Mouse (Mus musculus) layer of hippocampus, adult 9-10 months (tissue): ENCODE measurements around the gene Spata2.

Experiments
- DNase-seq: peaks from one replicate; pipeline ENCODE4 v3.0.0; 2022; ENCODE audit warnings: low spot score

Gene Spata2

DNA sequence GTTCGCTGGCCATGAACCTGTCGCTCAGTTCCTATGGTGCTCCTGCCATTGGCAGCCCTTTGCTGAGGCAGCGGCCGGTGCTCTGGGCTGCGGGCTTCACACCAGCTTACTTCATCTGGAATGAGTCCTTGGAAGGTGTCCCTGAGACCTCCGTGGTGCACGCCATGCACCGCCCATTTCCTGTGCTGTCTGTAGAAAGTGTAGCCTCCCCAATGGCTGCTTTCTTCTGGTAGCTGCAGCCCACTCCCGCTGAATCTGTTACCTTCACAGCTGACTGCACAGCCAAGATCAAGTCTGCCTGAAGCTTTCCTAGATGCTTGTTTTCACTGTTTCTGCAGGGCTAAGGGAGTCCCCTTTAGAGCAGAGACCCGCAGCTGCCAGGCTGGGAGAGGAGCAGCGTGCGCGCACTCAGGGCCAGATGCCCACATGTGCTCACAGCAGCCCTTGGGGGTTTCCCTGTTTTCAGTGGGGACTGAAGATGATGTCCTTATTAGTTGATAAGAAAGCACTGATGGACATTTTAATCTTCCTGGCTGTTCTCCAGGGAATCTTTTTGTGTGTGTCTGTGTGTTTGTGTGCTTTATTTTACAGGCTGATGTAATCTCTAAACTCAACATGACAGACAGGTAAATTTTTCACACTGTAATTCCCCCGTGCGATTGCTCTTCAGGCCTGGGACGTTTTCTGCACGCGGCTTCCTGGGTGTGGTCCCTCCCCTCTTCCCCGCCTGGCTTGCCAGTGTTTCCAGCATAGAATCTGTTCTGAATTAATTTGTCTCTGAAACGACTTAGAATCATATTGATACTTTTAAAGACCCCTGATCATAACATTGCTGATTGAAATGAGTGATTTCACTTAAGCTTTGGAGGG lies 46.5 kb downstream of the Spata2 start:
- DNase-seq: no peak

DNA sequence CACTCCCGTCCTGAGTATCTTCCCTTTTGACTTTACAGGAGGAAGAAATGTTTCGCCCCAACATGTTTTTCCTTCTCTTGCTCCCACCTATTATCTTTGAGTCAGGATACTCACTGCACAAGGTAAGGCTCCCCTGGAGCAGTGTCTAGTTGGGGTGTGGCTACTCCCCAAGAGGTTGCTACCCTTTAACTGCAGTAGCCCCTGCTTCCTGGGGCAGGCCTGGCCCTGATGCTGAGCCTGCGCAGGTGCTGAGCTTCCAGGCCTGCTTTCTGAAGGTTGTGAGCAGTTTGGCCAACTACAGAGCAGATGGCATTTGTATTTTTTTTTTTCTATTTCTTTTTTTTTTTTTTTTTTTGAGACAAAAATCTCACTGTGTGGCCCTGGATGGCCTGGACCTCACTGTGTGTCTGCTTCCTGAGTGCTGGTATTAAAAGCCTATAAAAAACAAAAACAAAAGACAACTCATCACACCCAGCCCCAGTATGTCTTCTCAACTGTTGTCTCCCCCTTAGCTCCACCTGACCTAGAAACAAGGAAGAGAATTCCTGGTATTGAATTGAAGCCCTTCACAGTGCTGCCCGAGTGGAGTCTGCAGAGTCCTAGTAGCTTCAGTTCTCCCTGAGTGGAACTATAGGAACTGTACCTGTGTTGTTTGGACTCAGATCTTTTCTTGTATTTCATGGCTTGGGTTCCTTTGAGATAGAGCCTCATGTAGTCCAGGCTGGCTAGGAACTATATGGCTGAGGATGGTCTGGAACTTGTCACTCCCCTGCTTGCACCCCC lies 49.1 kb downstream of the Spata2 start:
- DNase-seq: no peak

GRCm38 (mm10) chr2:167439422-167439821 lies 53.3 kb downstream of the Spata2 start:
- DNase-seq: no peak

- DNase-seq: no peak
Measured at GRCm38 (mm10) chr2:167436371-167436770, 56.3 kb downstream of the Spata2 start.

DNA sequence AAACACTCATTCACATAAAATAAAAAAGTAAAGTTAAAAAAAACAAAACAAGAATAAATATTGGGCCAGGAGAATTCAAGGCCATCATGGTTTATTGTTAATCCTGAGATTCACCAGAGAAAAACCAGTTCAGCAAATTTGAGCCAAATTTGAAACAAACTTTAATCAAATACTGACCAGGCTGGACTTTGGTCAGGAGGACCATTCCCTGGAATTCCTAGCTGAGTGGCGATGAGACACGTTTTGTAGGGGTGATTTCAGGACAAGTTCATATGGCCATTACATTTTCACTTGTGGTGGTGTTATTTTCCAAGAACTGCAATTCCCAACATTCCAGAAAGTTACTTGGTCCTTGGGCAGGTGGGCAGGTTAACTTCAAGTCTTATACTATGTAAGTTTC lies 57.1 kb downstream of the Spata2 start:
- no peak for DNase-seq

GRCm38 (mm10) chr2:167434570-167434969 lies 58.1 kb downstream of the Spata2 start:
- DNase-seq: no peak

DNA sequence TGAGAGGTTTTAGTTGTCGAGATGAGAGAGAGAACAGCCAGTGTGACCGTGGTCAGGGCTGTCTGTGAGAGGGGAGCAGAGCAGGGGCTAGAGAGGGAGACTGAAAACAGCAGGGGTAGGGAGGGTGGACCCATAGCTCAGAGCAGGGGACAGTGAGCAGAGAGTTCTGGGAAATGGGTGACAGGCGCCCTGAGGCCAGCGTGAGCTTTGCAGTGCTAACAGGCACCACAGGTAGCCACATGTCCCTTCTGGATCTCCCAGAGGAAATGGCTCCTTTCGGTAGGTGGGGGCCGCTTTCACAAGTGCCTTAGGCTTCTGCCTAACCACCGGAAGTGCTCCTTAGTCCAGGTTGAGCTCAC lies 61.3 kb downstream of the Spata2 start:
- no peak for DNase-seq
